Mouse (Mus musculus) A20 (cell line): Measurements from ENCODE around the gene Arap1.

Experiments
- DNase-seq: peaks from one replicate; pipeline ENCODE4 v3.0.0-alpha.2; 2011; ENCODE audit warnings: low read depth, low spot score

The Arap1 gene

GRCm38 (mm10) chr7:101393694-101394504 lies 46.0 kb downstream of the Arap1 start:
- DNase-seq: no peak

DNA sequence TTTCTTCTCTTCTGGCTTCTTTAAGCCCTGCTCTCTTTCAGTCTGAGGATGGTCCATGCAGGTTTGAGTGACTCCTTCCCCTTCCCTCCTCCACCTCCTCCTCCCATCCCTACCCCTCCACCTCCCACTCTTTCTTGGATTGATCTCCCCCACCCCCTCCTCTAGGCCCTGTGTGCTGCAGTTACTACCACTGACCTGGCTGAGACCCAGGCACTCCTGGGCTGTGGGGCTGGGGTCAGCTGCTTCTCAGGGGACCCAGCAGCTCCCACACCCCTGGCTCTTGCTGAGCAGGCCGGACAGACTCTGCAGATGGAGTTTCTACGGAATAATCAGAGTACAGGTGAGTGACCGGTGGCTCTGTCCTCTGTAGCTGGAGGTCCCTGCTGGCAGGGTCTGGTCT lies 46.7 kb downstream of the Arap1 start:
- DNase-seq: no peak

DNA sequence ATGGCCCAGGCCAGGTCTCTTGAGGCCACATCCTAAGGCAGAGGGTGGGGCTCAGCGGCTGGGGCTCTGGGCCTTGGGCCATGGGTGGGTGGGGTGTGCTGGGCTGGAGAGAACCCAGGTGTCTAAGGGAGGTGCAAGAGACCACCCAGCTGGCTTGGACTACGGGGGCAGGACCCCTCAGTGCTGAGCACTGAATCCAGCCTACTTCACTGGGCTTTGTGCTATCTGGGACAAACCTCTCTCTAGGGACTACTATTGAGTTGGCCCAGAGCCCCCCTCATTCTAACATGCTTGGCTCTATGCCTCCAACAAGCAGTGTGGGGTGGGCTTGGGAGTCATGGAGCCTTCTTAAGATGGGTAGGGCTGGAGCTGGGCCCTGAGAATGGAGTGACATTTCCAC lies 47.6 kb downstream of the Arap1 start:
- DNase-seq: no peak

DNA sequence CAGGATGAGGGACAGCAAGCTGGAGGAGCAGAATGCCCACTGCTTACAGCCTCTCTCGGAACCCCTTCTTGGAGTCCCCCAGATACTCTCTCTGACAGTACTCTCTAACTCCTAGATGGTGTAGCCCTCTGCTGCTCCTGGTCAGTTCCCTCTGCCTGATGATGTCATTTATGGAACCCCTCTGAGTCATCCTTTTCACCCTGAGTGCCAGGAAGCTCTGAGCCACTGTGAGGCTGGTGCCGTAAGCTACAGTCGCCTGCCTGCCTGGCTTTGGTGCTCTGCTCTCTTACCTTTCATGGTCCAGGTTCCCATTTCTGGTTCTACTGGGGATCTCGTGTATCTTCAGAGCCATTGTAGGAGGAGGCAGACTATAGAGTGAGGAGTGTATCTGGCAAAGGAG lies 49.3 kb downstream of the Arap1 start:
- DNase-seq: no peak

- DNase-seq: no peak
Measured at GRCm38 (mm10) chr7:101401510-101401909, 53.6 kb downstream of the Arap1 start.

DNA sequence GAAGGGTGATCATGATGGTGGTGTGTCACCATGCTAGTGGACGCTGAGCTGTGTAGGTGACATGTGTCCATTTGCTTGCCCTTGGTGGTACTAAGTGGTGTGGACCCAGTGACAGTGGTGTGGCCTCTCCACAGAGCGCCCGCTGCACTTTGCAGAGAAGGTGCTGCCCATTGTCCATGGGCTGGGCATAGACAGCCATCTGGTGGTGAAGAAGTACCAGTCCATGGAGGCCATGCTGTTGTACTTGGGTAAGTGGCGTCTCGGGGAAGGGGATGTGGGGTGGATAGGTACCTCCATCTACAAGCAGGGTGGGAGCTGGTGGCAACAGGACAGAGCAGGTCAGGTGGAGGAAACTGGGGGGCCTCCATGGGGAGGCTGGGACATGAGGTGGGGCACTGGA lies 56.0 kb downstream of the Arap1 start:
- no peak for DNase-seq

DNA sequence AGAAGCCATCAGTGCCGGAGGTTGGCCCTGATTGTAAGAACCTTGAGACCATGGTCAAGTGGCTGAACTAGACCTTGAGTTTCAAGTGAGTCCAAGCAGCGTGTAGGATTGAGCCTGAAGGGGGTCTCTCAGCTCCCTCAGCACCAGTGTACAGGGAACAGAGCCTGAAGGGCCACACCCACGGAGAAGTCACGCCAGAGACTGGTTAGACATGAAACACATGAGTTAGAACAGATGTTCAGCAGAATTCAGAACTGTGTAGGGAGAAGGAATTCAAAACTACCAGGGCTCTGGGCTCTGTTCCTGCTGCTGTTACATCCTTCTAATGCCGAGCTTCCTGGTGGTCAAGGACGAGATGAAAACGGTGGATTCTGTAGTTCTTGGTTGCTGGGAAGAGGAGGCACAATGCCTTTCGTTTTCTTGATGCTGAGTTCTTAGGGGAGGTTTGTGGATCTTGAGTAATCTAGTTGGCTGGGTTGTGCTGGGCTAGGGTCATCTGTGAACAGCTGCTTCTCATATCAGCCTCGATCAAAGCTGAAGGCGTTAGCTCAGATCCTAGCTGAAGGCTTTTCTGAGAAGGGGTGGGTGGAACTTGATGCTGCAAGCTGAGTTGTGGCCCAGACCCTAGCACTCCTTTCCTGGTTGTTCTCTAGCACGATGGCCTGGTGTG lies 62.5 kb downstream of the Arap1 start, which contains the start of gene Gm45837:
Gene Gm45837, plus strand, starts transcription at position 620 of the 670 bp plus-strand sequence.
- DNase-seq: no peak

DNA sequence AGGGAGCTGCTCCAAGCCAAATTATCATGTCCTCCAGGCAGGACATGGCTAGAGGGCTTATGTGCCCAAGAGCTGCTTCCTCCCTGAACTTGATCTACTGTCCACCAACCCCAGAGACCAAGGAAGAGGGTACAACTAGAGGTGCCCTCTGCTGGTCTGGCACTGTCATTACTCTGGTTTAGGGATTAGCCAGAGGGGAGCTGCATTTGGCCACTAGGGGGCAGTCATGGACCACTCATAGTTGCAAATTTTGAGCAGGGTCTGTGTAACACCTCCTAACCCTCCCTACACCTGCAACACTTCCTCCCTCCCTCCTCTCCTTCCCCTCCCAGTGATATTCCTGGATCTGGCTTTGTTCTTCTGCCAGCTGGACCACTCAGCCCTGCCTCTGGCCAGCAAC lies 64.9 kb downstream of the Arap1 start:
- peak; percentile 84 for DNase-seq

GRCm38 (mm10) chr7:101414209-101414608 lies 66.3 kb downstream of the Arap1 start:
- no peak for DNase-seq

DNA sequence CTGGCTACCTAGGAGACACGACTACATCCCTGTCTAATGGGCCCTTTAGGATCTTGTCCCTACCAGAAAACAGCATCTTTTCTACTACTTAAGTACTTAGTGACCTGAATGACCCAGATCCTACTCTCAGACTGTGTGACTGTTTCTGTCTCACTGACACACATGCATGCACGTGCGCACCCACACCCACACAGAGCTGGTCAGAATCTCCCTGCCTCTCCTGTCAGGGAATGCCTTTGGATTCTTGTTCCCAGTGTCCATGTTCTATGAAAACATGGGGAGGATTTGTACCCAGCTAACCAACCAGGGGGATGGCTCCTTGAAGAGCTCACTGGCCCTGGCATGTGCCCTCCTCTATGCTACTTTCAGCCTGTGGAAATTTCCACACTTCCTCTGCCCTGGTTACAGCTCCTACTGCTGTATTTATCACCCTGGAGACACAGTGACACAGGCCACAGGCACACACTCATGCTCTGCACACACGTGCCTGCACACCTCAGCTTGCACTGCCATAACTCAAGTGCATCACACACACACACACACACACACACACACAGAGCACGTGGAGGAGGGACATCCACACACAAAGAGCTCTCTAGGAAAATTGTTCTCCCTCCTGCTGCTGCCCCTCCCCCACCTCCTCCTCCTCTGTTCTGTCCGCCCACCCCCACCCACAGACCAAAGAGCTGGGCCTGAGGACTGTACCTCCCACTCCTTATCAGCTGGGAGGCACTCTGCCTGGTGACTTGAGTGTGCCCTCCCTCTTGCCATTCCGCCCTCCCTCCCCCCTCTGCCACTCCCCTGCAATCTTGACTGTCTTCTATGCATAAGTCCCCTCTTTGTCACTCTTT lies 67.0 kb downstream of the Arap1 start:
- DNase-seq: no peak

GRCm38 (mm10) chr7:101415512-101416100 lies 67.7 kb downstream of the Arap1 start:
- DNase-seq: no peak

DNA sequence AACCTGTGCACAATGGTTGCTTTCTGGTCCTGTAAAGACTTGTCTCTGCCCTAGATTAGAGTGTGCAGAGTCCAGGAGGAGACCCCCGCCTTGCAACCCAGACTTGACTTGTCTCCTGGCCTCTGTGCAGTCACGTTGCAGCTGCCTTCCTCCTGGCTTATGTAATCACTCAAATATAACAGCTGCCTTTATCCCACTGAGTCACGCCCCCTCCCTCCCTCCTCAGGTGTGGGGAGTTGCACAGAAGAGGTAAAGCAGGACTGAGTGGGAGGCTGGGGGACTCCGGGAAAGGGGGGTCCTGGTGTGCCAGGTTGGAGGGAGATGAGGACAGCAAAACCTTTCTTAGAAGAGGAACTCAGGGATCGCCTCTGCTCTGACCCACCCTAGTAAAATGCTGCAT lies 68.5 kb downstream of the Arap1 start:
- no peak for DNase-seq

GRCm38 (mm10) chr7:101419013-101419770 lies 71.3 kb downstream of the Arap1 start:
- DNase-seq: peak; percentile 29

DNA sequence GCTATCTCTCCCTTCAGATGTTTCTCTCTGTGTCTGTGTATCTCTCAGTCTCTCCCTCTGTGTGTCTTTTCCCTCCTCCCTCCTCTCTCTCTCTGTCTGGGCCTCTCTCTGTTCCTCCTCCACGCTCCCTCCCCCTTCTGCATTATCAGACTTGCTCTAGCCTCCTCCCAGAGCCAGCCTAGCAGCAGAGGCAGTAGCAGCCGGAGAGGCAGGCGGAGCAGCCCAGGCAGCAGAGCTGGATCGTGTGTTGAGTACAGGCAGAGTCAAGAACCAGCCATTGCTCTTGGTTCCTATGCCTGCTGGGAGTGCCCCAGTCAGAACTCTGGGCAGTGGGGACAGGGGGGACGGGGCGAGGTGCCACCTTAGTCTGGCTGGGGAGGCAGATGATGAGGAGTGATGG lies 73.7 kb downstream of the Arap1 start, which contains the start of gene Pde2a:
Gene Pde2a, plus strand, starts transcription at position 163 of the 400 bp plus-strand sequence.
- DNase-seq: no peak

GRCm38 (mm10) chr7:101422069-101422468 lies 74.2 kb downstream of the Arap1 start:
- DNase-seq: no peak

DNA sequence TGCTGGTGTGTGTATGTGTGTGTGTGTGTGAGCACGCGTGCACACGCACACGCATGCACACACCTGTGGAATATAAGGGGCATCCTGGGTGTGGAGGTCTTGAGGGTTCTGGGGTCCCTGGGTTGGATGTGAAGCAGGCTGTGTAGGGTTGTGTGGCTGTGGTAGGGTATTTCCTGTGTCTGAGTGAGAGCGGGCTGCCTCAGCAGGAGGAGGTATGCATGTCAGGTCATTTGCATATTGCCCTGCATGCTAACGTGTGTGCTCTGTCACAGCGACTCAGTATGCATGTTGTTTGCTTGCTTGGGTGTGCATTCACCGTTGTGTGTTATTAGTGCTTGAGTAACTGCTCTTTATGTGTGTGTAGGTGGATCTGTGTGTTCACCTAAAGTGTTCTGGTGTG lies 74.8 kb downstream of the Arap1 start:
- DNase-seq: no peak

- no peak for DNase-seq
Measured at GRCm38 (mm10) chr7:101423970-101424369, 76.1 kb downstream of the Arap1 start.

DNA sequence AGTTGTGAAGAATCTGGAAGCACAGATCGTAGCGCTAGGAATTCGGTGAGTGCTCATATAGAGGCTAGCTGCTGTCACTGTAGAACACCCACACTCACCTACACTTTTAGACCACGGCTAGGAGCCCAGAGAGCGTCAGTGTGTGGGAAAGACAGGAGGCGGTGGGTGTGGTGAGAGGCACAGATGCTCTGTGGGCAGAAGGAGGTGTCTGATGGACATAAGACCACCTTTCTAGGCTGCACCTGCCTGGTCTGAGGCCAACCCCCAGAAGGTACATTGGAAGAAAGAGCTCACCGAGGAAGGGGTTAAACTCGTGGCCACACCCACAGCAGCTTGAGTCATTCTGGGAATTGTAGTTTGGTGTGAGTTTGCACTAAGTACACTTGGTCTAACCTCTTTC lies 78.8 kb downstream of the Arap1 start:
- DNase-seq: no peak

DNA sequence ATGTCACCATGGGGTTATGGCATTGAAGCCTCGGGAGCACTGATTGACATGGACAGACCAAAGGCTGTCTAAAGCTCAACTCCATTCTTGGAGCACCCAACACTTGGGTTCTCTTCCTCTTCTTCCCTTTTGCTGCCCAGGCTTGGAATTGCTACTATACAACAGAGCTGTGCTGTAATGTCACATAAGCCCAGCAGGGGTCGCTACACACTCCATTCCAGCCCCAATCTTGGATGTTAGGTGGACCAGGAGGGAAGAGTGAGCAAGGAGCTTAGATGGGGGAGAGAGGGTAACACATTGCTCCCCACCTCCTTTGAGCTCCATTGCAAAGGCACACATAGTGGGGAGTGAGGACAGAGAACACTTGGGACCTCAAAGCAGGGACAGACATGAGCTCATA lies 79.9 kb downstream of the Arap1 start:
- peak; percentile 43 for DNase-seq

- no peak for DNase-seq
Measured at GRCm38 (mm10) chr7:101435038-101435437, 87.2 kb downstream of the Arap1 start.

DNA sequence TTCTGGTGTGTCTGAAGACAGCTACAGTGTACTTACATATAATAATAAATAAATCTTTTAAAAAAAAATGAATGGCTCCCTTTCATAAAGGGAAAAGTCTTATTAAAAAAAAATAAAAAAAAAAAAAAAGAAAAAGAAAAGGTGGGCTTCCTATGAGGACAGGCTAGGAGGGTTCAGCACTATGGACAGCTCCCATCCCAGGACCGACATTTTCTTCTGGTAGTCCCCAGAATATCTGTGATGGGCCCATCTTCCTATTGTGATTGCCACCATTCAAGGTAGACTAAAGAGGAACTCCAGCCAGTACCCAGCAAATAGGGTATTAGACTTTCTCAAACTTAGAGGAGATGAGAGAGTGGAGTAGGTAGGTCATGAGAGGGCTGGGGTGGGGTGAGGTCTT lies 90.0 kb downstream of the Arap1 start:
- no peak for DNase-seq
